Mouse (Mus musculus) liver, embryonic 14.5 days (tissue): ENCODE data around the gene Rbbp8nl. TPM values are rescaled to one million over a fixed set of nuclear protein-coding genes. Genes with fewer than 3 reads are reported as not detected.

Source experiments
- ATAC-seq: fragments of 200-750 bp; cut with Nextera tagmentation; 2 replicates; pipeline ENCODE4 v1.8.0; 2017; ENCODE audit warnings: moderate number of reproducible peaks, mild to moderate bottlenecking, moderate library complexity; ENCODE audit not compliant: insufficient read depth
- DNase-seq, 3 experiments: peaks; one replicate each; pipeline ENCODE4 v3.0.0-alpha.2; 2012 to 2013; ENCODE audit warnings: low read depth in 3 of 3, low spot score in 3 of 3
- H3K27ac ChIP-seq: fragments of 300-500 bp; sonication (generic); 2 replicates; pipeline ENCODE4 v1.5.1; 2014; ENCODE audit warnings: moderate library complexity, mild to moderate bottlenecking, control low read depth, inconsistent platforms
- H3K27me3 ChIP-seq: fragments of 300-500 bp; sonication (generic); 2 replicates; pipeline ENCODE4 v1.6.1; 2014; ENCODE audit warnings: mild to moderate bottlenecking, low read length, moderate library complexity; ENCODE audit not compliant: control insufficient read depth, insufficient read depth
- H3K36me3 ChIP-seq: fragments of 300-500 bp; sonication (generic); replicated peaks from 2 replicates; pipeline ENCODE4 v1.6.1; 2014; ENCODE audit warnings: low read depth; ENCODE audit not compliant: control insufficient read depth, insufficient read depth
- H3K4me1 ChIP-seq, 2 experiments: fragments of 200-500 bp in 1 of 2; fragments of 300-500 bp in 1 of 2; sonication (generic) in 1 of 2; replicated peaks; 2 replicates each; pipeline ENCODE4 v1.6.1; 2012 to 2014; ENCODE audit warnings: antibody characterized with exemption in 1 of 2, inconsistent platforms in 1 of 2, low read length in 1 of 2; ENCODE audit not compliant: control insufficient read depth in 2 of 2, insufficient read depth in 2 of 2
- H3K4me2 ChIP-seq: fragments of 300-500 bp; sonication (generic); 2 replicates; pipeline ENCODE4 v1.6.1; 2014; ENCODE audit warnings: low read depth, mild to moderate bottlenecking, control low read depth, moderate library complexity
- H3K4me3 ChIP-seq, 2 experiments: fragments of 200-500 bp in 1 of 2; fragments of 300-500 bp in 1 of 2; sonication (generic) in 1 of 2; 2 replicates each; pipeline ENCODE4 v1.5.1; 2012 to 2014; ENCODE audit warnings: low read depth in 2 of 2, low read length in 2 of 2, mild to moderate bottlenecking in 2 of 2, control low read depth in 1 of 2, inconsistent platforms in 1 of 2, moderate library complexity in 1 of 2; ENCODE audit not compliant: insufficient read depth in 1 of 2
- H3K9ac ChIP-seq: fragments of 300-500 bp; sonication (generic); replicated peaks from 2 replicates; pipeline ENCODE4 v1.6.1; 2014; ENCODE audit warnings: mild to moderate bottlenecking, control low read depth, moderate library complexity
- H3K9me3 ChIP-seq: fragments of 300-500 bp; sonication (generic); 2 replicates; pipeline ENCODE4 v1.6.1; 2016; ENCODE audit warnings: low read length, mixed read lengths; ENCODE audit not compliant: control insufficient read depth
- CTCF ChIP-seq: IDR thresholded peaks from 2 replicates; pipeline ENCODE4 v1.5.1; 2016; ENCODE audit warnings: antibody characterized with exemption, low read depth, control low read depth
- EP300 ChIP-seq: IDR thresholded peaks from 2 replicates; pipeline ENCODE4 v1.6.1; 2016; ENCODE audit warnings: antibody characterized with exemption, low read depth
- WGBS: fragments of 180-500 bp; shearing (Covaris S2); extraction: QIAGEN DNeasy Blood & Tissue Kit; methylation state at CpG from one replicate; pipeline ENCODE4 v1.1.7; 2014; ENCODE audit not compliant: insufficient replicate concordance; 5-methylcytosine and 5-hydroxymethylcytosine counted together
- polyA plus RNA-seq, 2 experiments: library from polyadenylated mRNA; depleted of rRNA in 1 of 2; stranded (reverse) in 1 of 2; unstranded in 1 of 2; fragments of >200 nt; fragmentation: Nextera tagmentation in 1 of 2; extraction: Ambion mirVana in 1 of 2; gene quantifications; 2 replicates each; pipeline versions ENCODE4 v1.2.1 to v1.2.3; 2012 to 2014

Rbbp8nl gene
- polyA plus RNA-seq, 2 experiments: 0.02 TPM; not detected in 1

- Histone ChIP-seq H3K4me3 (no peak overlapping the region), H3K27ac (no peak overlapping the region), H3K4me2 (no peak overlapping the region), H3K4me1 (peaks cover 0 to 2% of the 10 kb centered on the region in 2 experiments; a peak in 1 of 4 replicates), H3K36me3 (no peaks in the 10 kb centered on the region), H3K27me3 (no peaks in the 10 kb centered on the region), H3K9ac (no peak overlapping the region), H3K9me3 (no peaks in the 10 kb centered on the region)
- 42% methylated on average over 5 of the region's 5 CpGs for WGBS
- DNase-seq: no peak
- no peak for ATAC-seq
- TF ChIP-seq EP300 (no peak), CTCF (no peak)
Measured at GRCm38 (mm10) chr2:180291566-180291965, 1.9 kb upstream of the Rbbp8nl start.

DNA sequence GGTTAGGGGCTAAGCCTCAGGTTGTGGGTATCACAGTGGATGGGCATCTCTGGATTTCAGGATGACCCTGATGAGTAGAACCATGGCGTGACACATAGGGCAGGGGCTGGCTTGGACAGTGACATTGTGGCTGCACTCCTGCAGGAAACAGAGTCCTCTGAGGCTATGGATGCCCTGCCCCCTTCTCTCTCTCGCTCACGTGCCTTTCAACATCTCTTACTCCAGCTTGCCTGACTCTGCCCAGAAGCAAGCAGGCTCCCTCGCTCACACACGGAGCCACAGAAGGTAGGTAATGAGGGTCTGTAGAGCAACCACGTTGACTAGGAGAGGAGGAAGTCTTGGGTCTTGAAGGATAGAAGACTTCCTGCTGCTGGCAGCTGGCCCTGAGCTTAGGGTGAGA, 824 bp upstream of the Rbbp8nl start:
- H3K27ac ChIP-seq: no peak overlapping the region
- 29% methylated on average over 6 of the region's 6 CpGs for WGBS
- H3K36me3 ChIP-seq: no peaks in the 10 kb centered on the region
- DNase-seq (no peak), ATAC-seq (no peak)
- H3K4me3 ChIP-seq: no peak overlapping the region
- H3K9me3 ChIP-seq: no peaks in the 10 kb centered on the region
- no peak overlapping the region for H3K9ac ChIP-seq
- no peak overlapping the region for H3K4me2 ChIP-seq
- TF ChIP-seq CTCF (no peak), EP300 (no peak)
- H3K27me3 ChIP-seq: no peaks in the 10 kb centered on the region
- peaks cover 0 to 2% of the 10 kb centered on the region in 2 experiments; a peak in 1 of 4 replicates for H3K4me1 ChIP-seq

DNA sequence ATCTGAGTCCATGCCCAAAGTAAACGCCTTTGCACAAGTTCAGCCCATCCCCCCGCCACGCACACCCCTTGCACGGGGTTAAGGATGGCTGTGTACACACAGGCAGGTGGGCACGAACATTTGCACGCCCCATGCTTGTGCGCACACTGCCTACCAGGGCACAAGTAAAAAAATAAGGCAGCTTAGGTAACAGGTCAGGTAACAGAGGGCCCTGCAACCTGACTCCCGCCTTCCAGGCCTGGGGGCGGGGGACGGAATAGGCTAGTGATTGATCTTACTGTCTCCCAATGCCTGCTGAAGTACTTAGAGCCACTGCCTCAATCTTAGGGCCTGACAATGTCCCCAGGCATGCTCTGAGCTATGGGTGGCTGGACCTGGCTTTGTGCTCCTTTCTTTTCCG, 713 bp downstream of the Rbbp8nl start:
- no peak overlapping the region for H3K9ac ChIP-seq
- H3K4me2 ChIP-seq: no peak overlapping the region
- TF ChIP-seq EP300 (no peak), CTCF (no peak)
- no peaks in the 10 kb centered on the region for H3K36me3 ChIP-seq
- no peaks in the 10 kb centered on the region for H3K27me3 ChIP-seq
- ATAC-seq (no peak), DNase-seq (no peak)
- no peaks in the 10 kb centered on the region; a peak in 1 of 4 replicates for H3K4me1 ChIP-seq
- no peak overlapping the region for H3K27ac ChIP-seq
- no peak overlapping the region for H3K4me3 ChIP-seq
- WGBS: 52% methylated on average over 11 of the region's 11 CpGs
- no peaks in the 10 kb centered on the region for H3K9me3 ChIP-seq

- Histone ChIP-seq H3K9ac (no peak overlapping the region), H3K27ac (no peak overlapping the region)
- WGBS: 65% methylated on average over 8 of the region's 8 CpGs
Measured at GRCm38 (mm10) chr2:180279321-180279720, 10.4 kb downstream of the Rbbp8nl start.

GRCm38 (mm10) chr2:180277773-180278320, 11.8 kb downstream of the Rbbp8nl start:
- Histone ChIP-seq H3K4me2 (no peak overlapping the region), H3K9me3 (no peaks in the 10 kb centered on the region), H3K27me3 (no peaks in the 10 kb centered on the region), H3K27ac (no peak overlapping the region), H3K9ac (no peak overlapping the region), H3K36me3 (no peaks in the 10 kb centered on the region), H3K4me1 (peaks cover 14 to 24% of the 10 kb centered on the region in 2 experiments), H3K4me3 (no peak overlapping the region)
- TF ChIP-seq CTCF (no peak), EP300 (no peak)
- no peak for DNase-seq
- 69% methylated on average over 8 of the region's 8 CpGs for WGBS
- no peak for ATAC-seq

More at GRCm38 (mm10) chr2:180279321-180279720, 10.4 kb downstream of the Rbbp8nl start:
- no peaks in the 10 kb centered on the region for H3K36me3 ChIP-seq
- no peak overlapping the region for H3K4me2 ChIP-seq
- H3K9me3 ChIP-seq: no peaks in the 10 kb centered on the region
- DNase-seq (no peak), ATAC-seq (no peak)
- peaks cover 9 to 18% of the 10 kb centered on the region in 2 experiments for H3K4me1 ChIP-seq
- H3K27me3 ChIP-seq: no peaks in the 10 kb centered on the region
- H3K4me3 ChIP-seq: no peak overlapping the region
- TF ChIP-seq EP300: no peak
- TF ChIP-seq CTCF: no peak
